In the genomic region with DNA sequence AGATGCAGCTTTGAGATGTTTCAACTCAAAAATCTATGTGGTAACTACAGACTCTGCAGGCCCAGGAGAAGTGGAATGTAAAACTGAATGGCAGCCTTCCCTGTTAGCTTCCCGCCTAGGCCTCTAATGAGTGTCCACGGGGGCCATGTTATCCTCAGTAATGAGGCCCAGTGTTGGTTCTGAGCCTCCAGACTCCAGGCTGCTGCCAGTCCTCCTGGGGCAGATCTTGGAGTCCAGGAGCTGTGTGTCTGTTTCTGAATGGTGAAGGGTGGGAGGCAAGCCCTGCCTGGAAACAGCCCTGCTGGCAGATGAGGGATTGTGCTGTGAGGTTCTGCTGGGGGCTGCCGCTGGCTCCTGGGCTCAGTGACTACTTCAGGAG, we compare ENCODE assay signal across 14 mouse cellular contexts. TPM values are rescaled to one million over a fixed set of nuclear protein-coding genes. Genes with fewer than 3 reads are reported as not detected.
A peak's percentile ranks its signal among the peaks of the same experiment; 100 is the strongest.
DNase-seq lines count a peak whose midpoint lies in the region; ATAC-seq lines count a peak whose summit lies in the region.
"Had no signal": no experiment of that assay in that cellular context is flagged by ENCODE, and none has a peak within 500 bp of the region (broad histone marks: within the 10 kb centered on the region; RNA-seq: fewer than 3 reads in every experiment).

No protein-coding gene starts in this region.

- no peak overlapping the region for H3K4me3 ChIP-seq in kidney, embryonic 14.5 days (ENCODE audit: low read length)
- H3K4me3 ChIP-seq in embryonic facial prominence, embryonic 11.5 days (ENCODE audit: low read depth, low read length): no peak overlapping the region
- H3K4me3 ChIP-seq in hindbrain, embryonic 12.5 days: no peak overlapping the region
- no peak overlapping the region for H3K4me3 ChIP-seq in midbrain, embryonic 13.5 days (replicated peaks)
- H3K4me3 ChIP-seq: heart, adult 2 months; left cerebral cortex, adult 2 months had no signal

- H3K27ac ChIP-seq in kidney, embryonic 14.5 days (ENCODE audit: low read depth, low read length): peak overlapping the region; percentile 19; the same call in 1 of the 2 replicates
- H3K27ac ChIP-seq in embryonic facial prominence, embryonic 11.5 days (replicated peaks; ENCODE audit: low read depth, low read length): peak overlapping the region; percentile 52
- H3K27ac ChIP-seq in hindbrain, embryonic 12.5 days: peak overlapping the region; percentile 58; the same call in 1 of the 2 replicates
- H3K27ac ChIP-seq in midbrain, embryonic 13.5 days: peak overlapping the region; percentile 54
- H3K27ac ChIP-seq: heart, adult 2 months; left cerebral cortex, adult 2 months had no signal

- H3K9me3 ChIP-seq in kidney, embryonic 14.5 days (ENCODE audit: control insufficient read depth, low read length): no peaks in the 10 kb centered on the region
- no peaks in the 10 kb centered on the region for H3K9me3 ChIP-seq in embryonic facial prominence, embryonic 11.5 days (replicated peaks; ENCODE audit: control insufficient read depth, low read length)
- H3K9me3 ChIP-seq in hindbrain, embryonic 12.5 days (replicated peaks): no peaks in the 10 kb centered on the region
- H3K9me3 ChIP-seq in midbrain, embryonic 13.5 days: no peaks in the 10 kb centered on the region

- no peak for DNase-seq in kidney, postnatal 14 days
- no peak for DNase-seq in embryonic facial prominence, embryonic 11.5 days (ENCODE audit: low spot score)
- no peak for DNase-seq in gastrocnemius, adult 18-20 months (ENCODE audit: low spot score)
- no peak for DNase-seq in spleen, postnatal 14 days (ENCODE audit: low spot score in 2 of 2)
- DNase-seq in gastrocnemius, adult 8-10 months (ENCODE audit: low spot score in 2 of 2): no peak
- DNase-seq: heart, adult 2 months; kidney, adult 18-20 months; lung, postnatal 14 days; right cerebral cortex, postnatal 14 days; thymus, adult 18-20 months had no signal

- no peaks in the 10 kb centered on the region for H3K4me1 ChIP-seq in kidney, embryonic 14.5 days (ENCODE audit: control insufficient read depth, insufficient read depth, low read length)
- H3K4me1 ChIP-seq in embryonic facial prominence, embryonic 11.5 days (ENCODE audit: control insufficient read depth, insufficient read depth, low read length): no peaks in the 10 kb centered on the region; the same call in 1 of the 2 replicates
- peaks cover 12% of the 10 kb centered on the region for H3K4me1 ChIP-seq in hindbrain, embryonic 12.5 days
- peaks cover 14% of the 10 kb centered on the region for H3K4me1 ChIP-seq in midbrain, embryonic 13.5 days (replicated peaks)

- no peak overlapping the region for H3K4me2 ChIP-seq in kidney, embryonic 14.5 days (replicated peaks; ENCODE audit: low read depth, low read length)
- no peak overlapping the region for H3K4me2 ChIP-seq in embryonic facial prominence, embryonic 11.5 days (ENCODE audit: low read depth, low read length)
- no peak overlapping the region for H3K4me2 ChIP-seq in hindbrain, embryonic 12.5 days (replicated peaks)
- no peak overlapping the region for H3K4me2 ChIP-seq in midbrain, embryonic 13.5 days (replicated peaks)

- no peak for ATAC-seq in kidney, embryonic 14.5 days (ENCODE audit: low FRiP score, low TSS enrichment)
- no peak; the same call in 1 of the 2 replicates for ATAC-seq in embryonic facial prominence, embryonic 11.5 days (replicated peaks; ENCODE audit: insufficient number of reproducible peaks, low FRiP score, low TSS enrichment, low read depth)
- no peak; the same call in 1 of the 2 replicates for ATAC-seq in hindbrain, embryonic 12.5 days (ENCODE audit: low FRiP score)
- ATAC-seq in midbrain, embryonic 13.5 days: peak; percentile 66

- 65% methylated on average over 3 of the region's 3 CpGs for WGBS in kidney, embryonic 14.5 days
- 41% methylated on average over 3 of the region's 3 CpGs for WGBS in embryonic facial prominence, embryonic 11.5 days
- WGBS in hindbrain, embryonic 12.5 days: 40% methylated on average over 3 of the region's 3 CpGs
- WGBS in midbrain, embryonic 13.5 days: 67% methylated on average over 3 of the region's 3 CpGs

- H3K27me3 ChIP-seq in kidney, embryonic 14.5 days (ENCODE audit: control insufficient read depth, insufficient read depth, low read length): no peaks in the 10 kb centered on the region
- H3K27me3 ChIP-seq in embryonic facial prominence, embryonic 11.5 days (ENCODE audit: control insufficient read depth, insufficient read depth, low read length): no peaks in the 10 kb centered on the region
- H3K27me3 ChIP-seq in hindbrain, embryonic 12.5 days: 0 out of 2 replicates have a peak, but pooled peaks cover 5% of the 10 kb centered on the region
- H3K27me3 ChIP-seq in midbrain, embryonic 13.5 days: peaks cover 4% of the 10 kb centered on the region; the same call in 1 of the 2 replicates

- H3K9ac ChIP-seq in kidney, embryonic 14.5 days (ENCODE audit: low read depth, low read length): no peak overlapping the region
- peak overlapping the region; percentile 25; the same call in 1 of the 2 replicates for H3K9ac ChIP-seq in embryonic facial prominence, embryonic 11.5 days (replicated peaks; ENCODE audit: low read length)
- no peak overlapping the region for H3K9ac ChIP-seq in hindbrain, embryonic 12.5 days
- H3K9ac ChIP-seq in midbrain, embryonic 13.5 days (replicated peaks): no peak overlapping the region

- H3K36me3 ChIP-seq in kidney, embryonic 14.5 days (ENCODE audit: control insufficient read depth, insufficient read depth, low read length): no peaks in the 10 kb centered on the region
- H3K36me3 ChIP-seq in embryonic facial prominence, embryonic 11.5 days (replicated peaks; ENCODE audit: control insufficient read depth, insufficient read depth, low read depth, low read length): no peaks in the 10 kb centered on the region
- H3K36me3 ChIP-seq in hindbrain, embryonic 12.5 days: no peaks in the 10 kb centered on the region
- no peaks in the 10 kb centered on the region for H3K36me3 ChIP-seq in midbrain, embryonic 13.5 days

RNA-seq across cellular contexts. Expression of a gene that starts 10.3 kb away (rescaled TPM):
- polyA plus RNA-seq in kidney, embryonic 14.5 days (2014; fragmentation: Nextera tagmentation; extraction: Ambion mirVana): 0.66 and 1.0 TPM in 2 replicates
- 0.36 and 0.38 TPM in 2 replicates for polyA plus RNA-seq in embryonic facial prominence, embryonic 11.5 days (2014; fragmentation: Nextera tagmentation; extraction: Ambion mirVana)
- polyA plus RNA-seq in hindbrain, embryonic 12.5 days (2016; fragmentation: Nextera tagmentation; extraction: Ambion mirVana): 1.5 and 1.6 TPM in 2 replicates
- polyA plus RNA-seq in midbrain, embryonic 13.5 days (2015; fragmentation: Nextera tagmentation; extraction: Ambion mirVana): 0.61 and 0.90 TPM in 2 replicates
- under 1 TPM; 0.16 to 0.47 TPM for total RNA-seq in gastrocnemius, adult 18-20 months (2021)
- total RNA-seq in gastrocnemius, adult 8-10 months (2022): under 1 TPM in 2 of 4 experiments, not detected in 2; 0.15 to 0.22 TPM

RNA-seq across cellular contexts. Expression of a gene that starts 32.2 kb away (rescaled TPM):
- polyA plus RNA-seq in kidney, embryonic 14.5 days (2014; fragmentation: Nextera tagmentation; extraction: Ambion mirVana): 440 and 481 TPM in 2 replicates
- polyA plus RNA-seq in embryonic facial prominence, embryonic 11.5 days (2014; fragmentation: Nextera tagmentation; extraction: Ambion mirVana): 628 and 651 TPM in 2 replicates
- polyA plus RNA-seq in hindbrain, embryonic 12.5 days (2016; fragmentation: Nextera tagmentation; extraction: Ambion mirVana): 491 and 497 TPM in 2 replicates
- polyA plus RNA-seq in midbrain, embryonic 13.5 days (2015; fragmentation: Nextera tagmentation; extraction: Ambion mirVana): 414 and 443 TPM in 2 replicates
- total RNA-seq in gastrocnemius, adult 18-20 months (2021): 10 to 100 TPM; 59.7 to 70.6 TPM
- 10 to 100 TPM; 56.9 to 69.8 (median 60.2) TPM for total RNA-seq in gastrocnemius, adult 8-10 months (2022)
